Mouse (Mus musculus) embryonic fibroblast, embryonic 13.5 days (primary cell): ENCODE measurements at regions not wholly inside any gene's neighbourhood (a gene's known extent, or its start where the extent isn't known, plus 50 kb on each side); places are given as distances from the start of the nearest gene placed in this dataset.

Source experiments
- H3K27ac ChIP-seq: 2 replicates; pipeline ENCODE4 v1.5.1; 2012; ENCODE audit warnings: low read length, control low read depth, inconsistent platforms; ENCODE audit not compliant: insufficient read depth
- H3K4me1 ChIP-seq: 2 replicates; pipeline ENCODE4 v1.6.1; 2011; ENCODE audit warnings: low read length; ENCODE audit not compliant: control insufficient read depth, insufficient read depth
- H3K4me3 ChIP-seq: 2 replicates; pipeline ENCODE4 v1.5.1; 2011; ENCODE audit warnings: mild to moderate bottlenecking, control low read depth, low read length; ENCODE audit not compliant: insufficient read depth
- CTCF ChIP-seq: IDR thresholded peaks from 2 replicates; pipeline ENCODE4 v1.5.1; 2011; ENCODE audit warnings: mild to moderate bottlenecking, control low read depth, low read length, moderate library complexity, borderline replicate concordance; ENCODE audit not compliant: insufficient read depth
- POLR2A ChIP-seq: IDR thresholded peaks from 2 replicates; pipeline ENCODE4 v1.6.1; 2011; ENCODE audit warnings: low read depth, mild to moderate bottlenecking, control low read depth, low read length, moderate library complexity

DNA sequence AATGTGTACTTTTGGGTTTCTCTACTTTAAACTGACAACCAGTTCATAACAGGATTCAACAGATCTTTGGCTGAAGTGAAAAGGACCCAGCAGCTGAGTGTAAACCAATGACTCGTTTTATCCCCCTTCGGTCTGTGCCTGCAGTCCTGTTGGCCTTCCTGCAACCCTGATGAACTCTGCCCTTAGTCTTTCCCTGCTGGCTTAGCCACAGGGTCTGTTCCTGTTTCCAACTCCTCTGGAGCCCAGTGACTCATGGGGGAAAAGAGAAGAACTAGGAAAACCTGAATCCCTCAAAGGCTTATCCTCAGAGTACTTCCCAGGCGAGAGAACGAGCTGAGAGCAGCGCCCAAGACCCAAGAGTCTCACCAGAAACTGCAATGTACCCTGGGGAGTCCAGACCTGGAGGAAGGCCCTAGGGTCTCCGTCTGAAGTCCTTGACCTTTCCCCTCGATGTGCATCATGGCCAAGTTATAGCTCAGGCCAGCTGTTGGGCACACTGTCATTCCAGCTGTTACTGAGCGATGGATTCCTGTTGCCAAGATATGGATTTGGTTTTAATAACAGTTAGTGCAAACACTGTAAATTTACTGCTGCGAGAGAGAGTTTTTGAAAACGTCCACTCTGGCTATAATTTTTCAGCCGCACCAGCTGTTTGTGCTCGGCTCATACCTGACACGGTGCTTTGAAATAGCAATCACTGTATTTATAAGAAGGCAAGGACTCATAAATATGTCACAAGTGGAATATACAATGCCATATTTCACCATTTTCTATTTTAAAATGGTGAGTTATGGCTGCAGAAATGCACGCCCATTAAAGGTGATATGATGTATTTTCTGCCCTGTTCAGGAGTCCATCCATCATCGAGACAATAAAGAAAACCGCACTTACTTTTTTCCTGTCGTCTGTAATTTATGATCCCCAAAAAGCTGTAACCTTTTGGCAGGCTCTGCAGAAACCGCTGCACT, 63.3 kb upstream of the Zfp703 start:
- no peak overlapping the region for H3K27ac ChIP-seq
- no peaks in the 10 kb centered on the region for H3K4me1 ChIP-seq
- no peak overlapping the region for H3K4me3 ChIP-seq
- TF ChIP-seq POLR2A (no peak), CTCF (no peak)

DNA sequence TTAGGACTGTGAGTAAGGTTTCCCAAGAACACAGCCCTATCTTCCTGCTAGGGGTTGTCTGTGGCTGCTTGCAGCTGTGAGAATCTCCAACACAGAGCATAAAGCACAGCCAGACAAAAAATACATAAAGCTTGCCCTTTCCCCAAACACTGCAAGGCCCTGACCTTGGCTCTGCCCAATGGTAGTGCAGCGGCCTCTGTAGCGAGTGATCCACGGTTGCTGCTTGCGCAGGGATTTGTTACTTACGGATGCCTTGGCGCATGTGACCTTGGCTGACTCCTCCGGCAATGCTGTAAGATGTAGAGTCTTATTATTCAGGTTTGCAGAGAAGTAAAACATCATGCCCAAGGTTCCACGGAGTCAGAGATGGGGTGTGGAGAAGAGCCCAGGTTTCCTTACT, 61.4 kb upstream of the Zfp703 start:
- Histone ChIP-seq H3K4me3 (no peak overlapping the region), H3K27ac (no peak overlapping the region), H3K4me1 (no peaks in the 10 kb centered on the region; the same call in 1 of the 2 replicates)
- TF ChIP-seq POLR2A, result no peak
- no peak for TF ChIP-seq CTCF

DNA sequence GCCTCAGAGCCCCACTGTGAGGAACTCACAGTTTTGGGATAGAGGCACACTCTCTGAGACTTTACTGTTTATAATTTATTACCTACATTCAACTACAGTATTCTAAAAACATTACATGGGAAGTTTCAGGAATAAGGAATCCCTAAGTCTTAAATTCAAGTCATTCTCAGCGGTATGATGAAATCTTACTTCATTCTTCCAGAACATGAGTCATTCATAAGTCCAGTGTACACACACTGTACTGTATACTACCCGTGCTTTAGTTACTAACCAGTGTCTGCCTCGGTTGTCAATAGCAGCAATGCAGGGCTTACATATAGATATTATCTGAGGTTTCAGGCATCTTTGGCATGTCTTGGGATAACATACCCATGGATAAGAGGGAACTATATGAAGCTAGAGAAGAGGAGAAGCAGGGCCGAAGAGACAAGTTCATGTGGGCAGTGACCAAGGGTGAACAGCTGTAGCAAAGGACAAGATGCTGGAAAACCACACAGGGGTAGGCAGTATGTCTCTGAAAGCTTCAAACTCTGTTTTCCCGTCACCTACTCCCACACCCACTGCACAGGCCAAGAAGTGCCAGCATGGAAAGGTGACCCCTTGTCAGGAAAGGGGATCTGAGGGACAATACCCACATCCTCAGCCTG, 55.5 kb upstream of the Zfp703 start:
- no peak overlapping the region for H3K4me3 ChIP-seq
- H3K27ac ChIP-seq, result peak overlapping the region; percentile 86
- TF ChIP-seq CTCF (no peak), POLR2A (no peak)
- H3K4me1 ChIP-seq, result peaks cover 3% of the 10 kb centered on the region

DNA sequence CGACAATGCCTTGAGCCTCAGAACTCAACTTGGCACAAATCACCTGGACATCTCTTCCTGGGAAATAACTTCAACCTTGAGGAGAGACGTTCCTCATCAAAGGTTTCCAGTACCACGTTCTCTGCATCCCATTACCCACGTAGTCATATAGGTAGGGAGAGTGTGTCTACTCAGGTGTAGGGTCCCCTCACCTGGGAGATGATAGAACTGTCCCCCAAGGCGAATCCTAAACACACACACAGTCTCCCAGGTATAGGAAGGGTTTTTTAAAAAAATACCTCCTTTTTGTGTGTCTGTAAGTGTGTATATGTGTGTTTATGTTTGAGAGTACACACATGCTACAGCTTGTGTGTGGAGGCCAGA, 55.0 kb upstream of the Zfp703 start:
- no peak for TF ChIP-seq POLR2A
- TF ChIP-seq CTCF, result no peak
- Histone ChIP-seq H3K4me3 (no peak overlapping the region), H3K27ac (no peak overlapping the region), H3K4me1 (peaks cover 3% of the 10 kb centered on the region)

DNA sequence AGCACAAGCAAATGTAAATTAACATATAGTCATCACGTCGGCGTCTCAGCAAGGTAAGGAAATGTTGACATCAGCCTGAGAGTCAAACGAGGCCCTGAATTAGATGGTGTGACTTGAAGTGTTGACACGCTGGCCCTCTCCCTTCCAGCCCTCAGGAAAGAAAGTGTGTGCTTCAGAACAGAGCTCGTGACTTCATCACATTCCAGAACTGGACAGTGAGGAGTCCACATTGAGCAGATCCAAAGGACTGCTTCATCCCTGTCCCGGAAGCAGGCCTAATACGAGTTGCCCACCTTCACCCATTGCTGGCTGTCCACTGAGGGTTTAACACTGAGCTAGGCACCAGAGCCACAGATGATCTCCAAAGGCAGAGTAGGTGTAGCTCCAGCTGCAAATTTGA, 54.0 kb upstream of the Zfp703 start:
- peaks cover 3% of the 10 kb centered on the region for H3K4me1 ChIP-seq
- TF ChIP-seq POLR2A (no peak), CTCF (no peak)
- no peak overlapping the region for H3K4me3 ChIP-seq
- no peak overlapping the region for H3K27ac ChIP-seq
